Mouse (Mus musculus): ENCODE results near the gene Gm13305.
"Not testable (repeated sequence)": the region's sequence is repeated elsewhere in the genome, so short reads cannot be mapped to it uniquely, and the experiment has no call there.

Gm13305 gene

GRCm38 (mm10) chr4:42168503-42168902 is at the start of gene Gm13305:
Gene Gm13305 (minus strand): TSS chr4:42168603.
- DNase-seq (ENCODE audit: low spot score in 2 of 2), result not testable (repeated sequence)

GRCm38 (mm10) chr4:42184980-42185372 is 16.6 kb upstream of the Gm13305 start:
- DNase-seq (ENCODE audit: low spot score in 2 of 2), result not testable (repeated sequence)

- not testable (repeated sequence) for DNase-seq (ENCODE audit: low spot score in 2 of 2)
Observed at GRCm38 (mm10) chr4:42184324-42184979, 16.0 kb upstream of the Gm13305 start.

GRCm38 (mm10) chr4:42183234-42184197 is 15.1 kb upstream of the Gm13305 start:
- not testable (repeated sequence) for DNase-seq (ENCODE audit: low spot score in 2 of 2)

GRCm38 (mm10) chr4:42178243-42178642 is 9.8 kb upstream of the Gm13305 start:
- DNase-seq (ENCODE audit: low spot score in 2 of 2), result not testable (repeated sequence)

- DNase-seq (ENCODE audit: low spot score in 2 of 2), result not testable (repeated sequence)
Observed at GRCm38 (mm10) chr4:42153136-42153535, 15.3 kb downstream of the Gm13305 start, which contains the start of gene Gm13306. Gene Gm13306 (plus strand): TSS chr4:42153436.

GRCm38 (mm10) chr4:42114517-42114916 is 53.9 kb downstream of the Gm13305 start, which contains the start of gene Gm13304:
Gene Gm13304 (plus strand): TSS chr4:42114817.
- DNase-seq (ENCODE audit: low spot score in 2 of 2), result not testable (repeated sequence)
